ENCODE assay signal across 23 mouse cellular contexts in genomic region chr1:132037746-132038145, GRCm38 (mm10). TPM values are rescaled to one million over a fixed set of nuclear protein-coding genes. Genes with fewer than 3 reads are reported as not detected.
A peak's percentile ranks its signal among the peaks of the same experiment; 100 is the strongest.
DNase-seq lines count a peak whose midpoint lies in the region; ATAC-seq lines count a peak whose summit lies in the region.
"Had no signal": no experiment of that assay in that cellular context is flagged by ENCODE, and none has a peak within 500 bp of the region (broad histone marks: within the 10 kb centered on the region; RNA-seq: fewer than 3 reads in every experiment).

No protein-coding gene starts in this region.

- H3K9ac ChIP-seq in midbrain, embryonic 13.5 days (replicated peaks), result no peak overlapping the region
- H3K9ac ChIP-seq: embryonic facial prominence, embryonic 12.5 days; embryonic facial prominence, embryonic 15.5 days; heart, embryonic 13.5 days; hindbrain, embryonic 14.5 days had no signal

- H3K4me1 ChIP-seq in midbrain, embryonic 13.5 days (replicated peaks), result no peaks in the 10 kb centered on the region
- H3K4me1 ChIP-seq: embryonic facial prominence, embryonic 12.5 days; embryonic facial prominence, embryonic 15.5 days had no signal

- no peak for ATAC-seq in midbrain, embryonic 13.5 days
- ATAC-seq: forebrain, embryonic 14.5 days; hindbrain, postnatal 0 days; intestine, embryonic 16.5 days had no signal

- peaks cover 25% of the 10 kb centered on the region for H3K36me3 ChIP-seq in midbrain, embryonic 13.5 days

- 82% methylated on average over 3 of the region's 3 CpGs for WGBS in midbrain, embryonic 13.5 days

- no peak overlapping the region for H3K27ac ChIP-seq in midbrain, embryonic 13.5 days
- H3K27ac ChIP-seq: embryonic facial prominence, embryonic 12.5 days; embryonic facial prominence, embryonic 15.5 days; heart, adult 2 months; heart, embryonic 10.5 days; hindbrain, embryonic 14.5 days; hindbrain, postnatal 0 days had no signal

- H3K4me2 ChIP-seq in midbrain, embryonic 13.5 days (replicated peaks), result no peak overlapping the region
- H3K4me2 ChIP-seq: embryonic facial prominence, embryonic 12.5 days; embryonic facial prominence, embryonic 15.5 days; heart, embryonic 13.5 days; hindbrain, embryonic 14.5 days had no signal

- H3K27me3 ChIP-seq in midbrain, embryonic 13.5 days, result no peaks in the 10 kb centered on the region
- H3K27me3 ChIP-seq: embryonic facial prominence, embryonic 12.5 days; embryonic facial prominence, embryonic 15.5 days; heart, embryonic 13.5 days had no signal

- H3K4me3 ChIP-seq in midbrain, embryonic 13.5 days (replicated peaks), result no peak overlapping the region
- H3K4me3 ChIP-seq: embryonic facial prominence, embryonic 12.5 days; embryonic facial prominence, embryonic 15.5 days; heart, adult 2 months; heart, embryonic 10.5 days; heart, embryonic 13.5 days had no signal

- H3K9me3 ChIP-seq in midbrain, embryonic 13.5 days, result no peaks in the 10 kb centered on the region
- H3K9me3 ChIP-seq: embryonic facial prominence, embryonic 12.5 days; embryonic facial prominence, embryonic 15.5 days; heart, embryonic 10.5 days; heart, embryonic 13.5 days had no signal

- peak; percentile 6 for DNase-seq in retina, postnatal 1 day
- no peak for DNase-seq in retina, embryonic 14.5 days (ENCODE audit: low spot score)
- peak; percentile 61 for DNase-seq in adrenal gland, postnatal 14 days
- peak; percentile 20 for DNase-seq in brain, adult 2 months (ENCODE audit: low read depth, low spot score)
- DNase-seq in B cell, adult 2 months, result no peak
- DNase-seq: cerebellum, adult 11 months; cerebellum, adult 2 months; cerebellum, adult 9-11 months; gastrocnemius, postnatal 10 days; gastrocnemius, postnatal 36 days; heart, adult 2 months; heart, postnatal 14 days; heart, postnatal 4 days; kidney, adult 18-20 months had no signal

RNA-seq across cellular contexts. Expression of gene Mfsd4a, which starts 30.1 kb away (rescaled TPM):
- total RNA-seq in adrenal gland, postnatal 14 days (2021), result 7.3 and 7.9 TPM in 2 replicates
- polyA plus RNA-seq in midbrain, embryonic 13.5 days (2015; fragmentation: Nextera tagmentation; extraction: Ambion mirVana), result 7.3 and 8.0 TPM in 2 replicates

RNA-seq across cellular contexts. Expression of gene Elk4, which starts 30.3 kb away (rescaled TPM):
- total RNA-seq in adrenal gland, postnatal 14 days (2021), result 116 and 135 TPM in 2 replicates
- polyA plus RNA-seq in midbrain, embryonic 13.5 days (2015; fragmentation: Nextera tagmentation; extraction: Ambion mirVana), result 10.9 and 12.6 TPM in 2 replicates

Comparison
In these comparisons a context has a peak if more than half of its experiments do, and no peak if none do; other contexts are left out.
1. DNase-seq: peak in retina, postnatal 1 day (single experiment), adrenal gland, postnatal 14 days (single experiment) and brain, adult 2 months (single experiment); none in retina, embryonic 14.5 days (single experiment) and B cell, adult 2 months (0 of 2).